Mouse (Mus musculus): ENCODE results near the gene Gm20696. TPM values are rescaled to one million over a fixed set of nuclear protein-coding genes. Genes with fewer than 3 reads are reported as not detected.

Gene Gm20696
- polyA plus RNA-seq, 1 experiment from 2014 or later = 3.0 TPM

GRCm38 (mm10) chr6:99691666-99692205 is 25.1 kb upstream of the Gm20696 start:
- 7% methylated on average over 25 of the region's 25 CpGs for WGBS

GRCm38 (mm10) chr6:99688513-99688912 is 21.9 kb upstream of the Gm20696 start:
- H3K9ac ChIP-seq (replicated peaks; ENCODE audit: low read depth, low read length) = no peak overlapping the region
- WGBS = 90% methylated on average over 6 of the region's 6 CpGs
- no peaks in the 10 kb centered on the region for H3K36me3 ChIP-seq (ENCODE audit: control insufficient read depth, insufficient read depth, low read length)
- no peak for ATAC-seq (ENCODE audit: low read depth)
- H3K27me3 ChIP-seq (ENCODE audit: control insufficient read depth, insufficient read depth, low read length) = peaks cover 6% of the 10 kb centered on the region
- no peak overlapping the region for H3K4me2 ChIP-seq (ENCODE audit: low read depth, low read length)
- H3K27ac ChIP-seq (ENCODE audit: low read depth, low read length) = no peak overlapping the region
- H3K4me3 ChIP-seq (ENCODE audit: low read depth, low read length) = no peak overlapping the region
- H3K4me1 ChIP-seq (ENCODE audit: control insufficient read depth, insufficient read depth, low read length) = peaks cover 10% of the 10 kb centered on the region; the same call in 1 of the 2 replicates
- no peaks in the 10 kb centered on the region for H3K9me3 ChIP-seq (ENCODE audit: control insufficient read depth, low read length)

More at GRCm38 (mm10) chr6:99691666-99692205, 25.1 kb upstream of the Gm20696 start:
- peaks cover 18% of the 10 kb centered on the region; the same call in 1 of the 2 replicates for H3K4me1 ChIP-seq (ENCODE audit: control insufficient read depth, insufficient read depth, low read length)
- peak overlapping the region; percentile 94 for H3K9ac ChIP-seq (replicated peaks; ENCODE audit: low read depth, low read length)
- ATAC-seq (ENCODE audit: low read depth) = peak; percentile 15; the same call in 1 of the 2 replicates
- peak overlapping the region; percentile 89 for H3K27ac ChIP-seq (ENCODE audit: low read depth, low read length)
- H3K9me3 ChIP-seq (ENCODE audit: control insufficient read depth, low read length) = no peaks in the 10 kb centered on the region
- H3K4me2 ChIP-seq (ENCODE audit: low read depth, low read length) = peak overlapping the region; percentile 87
- H3K4me3 ChIP-seq (ENCODE audit: low read depth, low read length) = peak overlapping the region; percentile 74
- no peaks in the 10 kb centered on the region for H3K36me3 ChIP-seq (ENCODE audit: control insufficient read depth, insufficient read depth, low read length)
- peaks cover 15% of the 10 kb centered on the region for H3K27me3 ChIP-seq (ENCODE audit: control insufficient read depth, insufficient read depth, low read length)

GRCm38 (mm10) chr6:99684899-99685298 is 18.3 kb upstream of the Gm20696 start:
- 55% methylated on average over 5 of the region's 5 CpGs for WGBS
- Histone ChIP-seq H3K27ac (ENCODE audit: low read depth, low read length) (no peak overlapping the region), H3K4me2 (ENCODE audit: low read depth, low read length) (no peak overlapping the region), H3K4me3 (ENCODE audit: low read depth, low read length) (no peak overlapping the region), H3K9me3 (ENCODE audit: control insufficient read depth, low read length) (no peaks in the 10 kb centered on the region), H3K9ac (replicated peaks; ENCODE audit: low read depth, low read length) (no peak overlapping the region), H3K36me3 (ENCODE audit: control insufficient read depth, insufficient read depth, low read length) (no peaks in the 10 kb centered on the region), H3K27me3 (ENCODE audit: control insufficient read depth, insufficient read depth, low read length) (no peaks in the 10 kb centered on the region), H3K4me1 (ENCODE audit: control insufficient read depth, insufficient read depth, low read length) (no peaks in the 10 kb centered on the region)
- no peak for ATAC-seq (ENCODE audit: low read depth)

- Histone ChIP-seq H3K4me2 (ENCODE audit: low read depth, low read length) (no peak overlapping the region), H3K27ac (ENCODE audit: low read depth, low read length) (no peak overlapping the region), H3K27me3 (ENCODE audit: control insufficient read depth, insufficient read depth, low read length) (no peaks in the 10 kb centered on the region), H3K9ac (replicated peaks; ENCODE audit: low read depth, low read length) (no peak overlapping the region), H3K4me3 (ENCODE audit: low read depth, low read length) (no peak overlapping the region), H3K4me1 (ENCODE audit: control insufficient read depth, insufficient read depth, low read length) (no peaks in the 10 kb centered on the region), H3K9me3 (ENCODE audit: control insufficient read depth, low read length) (no peaks in the 10 kb centered on the region), H3K36me3 (ENCODE audit: control insufficient read depth, insufficient read depth, low read length) (no peaks in the 10 kb centered on the region)
- WGBS = 89% methylated on average over 5 of the region's 5 CpGs
- no peak for ATAC-seq (ENCODE audit: low read depth)
Measured at GRCm38 (mm10) chr6:99683974-99684373, 17.4 kb upstream of the Gm20696 start.

GRCm38 (mm10) chr6:99678108-99678507 is 11.5 kb upstream of the Gm20696 start:
- no peaks in the 10 kb centered on the region for H3K36me3 ChIP-seq (ENCODE audit: control insufficient read depth, insufficient read depth, low read length)
- WGBS = 60% methylated on average over 11 of the region's 11 CpGs
- no peak overlapping the region for H3K4me3 ChIP-seq (ENCODE audit: low read depth, low read length)
- ATAC-seq (ENCODE audit: low read depth) = no peak
- no peaks in the 10 kb centered on the region for H3K4me1 ChIP-seq (ENCODE audit: control insufficient read depth, insufficient read depth, low read length)
- H3K9me3 ChIP-seq (ENCODE audit: control insufficient read depth, low read length) = no peaks in the 10 kb centered on the region
- H3K27ac ChIP-seq (ENCODE audit: low read depth, low read length) = no peak overlapping the region
- no peak overlapping the region for H3K9ac ChIP-seq (replicated peaks; ENCODE audit: low read depth, low read length)
- no peaks in the 10 kb centered on the region for H3K27me3 ChIP-seq (ENCODE audit: control insufficient read depth, insufficient read depth, low read length)
- H3K4me2 ChIP-seq (ENCODE audit: low read depth, low read length) = no peak overlapping the region

GRCm38 (mm10) chr6:99677325-99677724 is 10.7 kb upstream of the Gm20696 start:
- H3K36me3 ChIP-seq (ENCODE audit: control insufficient read depth, insufficient read depth, low read length) = no peaks in the 10 kb centered on the region
- H3K4me2 ChIP-seq (ENCODE audit: low read depth, low read length) = no peak overlapping the region
- no peaks in the 10 kb centered on the region for H3K9me3 ChIP-seq (ENCODE audit: control insufficient read depth, low read length)
- H3K4me3 ChIP-seq (ENCODE audit: low read depth, low read length) = no peak overlapping the region
- no peak overlapping the region for H3K27ac ChIP-seq (ENCODE audit: low read depth, low read length)
- no peak overlapping the region for H3K9ac ChIP-seq (replicated peaks; ENCODE audit: low read depth, low read length)
- ATAC-seq (ENCODE audit: low read depth) = no peak
- H3K4me1 ChIP-seq (ENCODE audit: control insufficient read depth, insufficient read depth, low read length) = no peaks in the 10 kb centered on the region
- no peaks in the 10 kb centered on the region for H3K27me3 ChIP-seq (ENCODE audit: control insufficient read depth, insufficient read depth, low read length)
- 91% methylated on average over 8 of the region's 8 CpGs for WGBS

GRCm38 (mm10) chr6:99674482-99674881 is 7.9 kb upstream of the Gm20696 start:
- Histone ChIP-seq H3K4me3 (ENCODE audit: low read depth, low read length) (no peak overlapping the region), H3K4me1 (ENCODE audit: control insufficient read depth, insufficient read depth, low read length) (peaks cover 11% of the 10 kb centered on the region; the same call in 1 of the 2 replicates), H3K9ac (replicated peaks; ENCODE audit: low read depth, low read length) (no peak overlapping the region), H3K27ac (ENCODE audit: low read depth, low read length) (no peak overlapping the region), H3K4me2 (ENCODE audit: low read depth, low read length) (no peak overlapping the region), H3K9me3 (ENCODE audit: control insufficient read depth, low read length) (no peaks in the 10 kb centered on the region), H3K36me3 (ENCODE audit: control insufficient read depth, insufficient read depth, low read length) (no peaks in the 10 kb centered on the region), H3K27me3 (ENCODE audit: control insufficient read depth, insufficient read depth, low read length) (no peaks in the 10 kb centered on the region)
- ATAC-seq (ENCODE audit: low read depth) = no peak
- WGBS = 78% methylated on average over 4 of the region's 4 CpGs

- no peak overlapping the region for H3K9ac ChIP-seq (replicated peaks; ENCODE audit: low read depth, low read length)
- H3K36me3 ChIP-seq (ENCODE audit: control insufficient read depth, insufficient read depth, low read length) = no peaks in the 10 kb centered on the region
- H3K27ac ChIP-seq (ENCODE audit: low read depth, low read length) = no peak overlapping the region
- H3K9me3 ChIP-seq (ENCODE audit: control insufficient read depth, low read length) = no peaks in the 10 kb centered on the region
- 64% methylated on average over 3 of the region's 3 CpGs for WGBS
- no peak overlapping the region for H3K4me3 ChIP-seq (ENCODE audit: low read depth, low read length)
- H3K4me1 ChIP-seq (ENCODE audit: control insufficient read depth, insufficient read depth, low read length) = peaks cover 22% of the 10 kb centered on the region; the same call in 1 of the 2 replicates
- no peaks in the 10 kb centered on the region for H3K27me3 ChIP-seq (ENCODE audit: control insufficient read depth, insufficient read depth, low read length)
- H3K4me2 ChIP-seq (ENCODE audit: low read depth, low read length) = no peak overlapping the region
- no peak for ATAC-seq (ENCODE audit: low read depth)
Measured at GRCm38 (mm10) chr6:99671768-99672167, 5.2 kb upstream of the Gm20696 start.

GRCm38 (mm10) chr6:99670481-99671119 is 4.0 kb upstream of the Gm20696 start:
- Histone ChIP-seq H3K27me3 (ENCODE audit: control insufficient read depth, insufficient read depth, low read length) (no peaks in the 10 kb centered on the region), H3K4me1 (ENCODE audit: control insufficient read depth, insufficient read depth, low read length) (peaks cover 22% of the 10 kb centered on the region; the same call in 1 of the 2 replicates), H3K36me3 (ENCODE audit: control insufficient read depth, insufficient read depth, low read length) (no peaks in the 10 kb centered on the region), H3K9me3 (ENCODE audit: control insufficient read depth, low read length) (no peaks in the 10 kb centered on the region), H3K9ac (replicated peaks; ENCODE audit: low read depth, low read length) (no peak overlapping the region), H3K4me2 (ENCODE audit: low read depth, low read length) (no peak overlapping the region; the same call in 1 of the 2 replicates), H3K4me3 (ENCODE audit: low read depth, low read length) (no peak overlapping the region), H3K27ac (ENCODE audit: low read depth, low read length) (peak overlapping the region; percentile 64; the same call in 1 of the 2 replicates)
- ATAC-seq (ENCODE audit: low read depth) = peak; percentile 35; the same call in 1 of the 2 replicates
- 65% methylated on average over 7 of the region's 7 CpGs for WGBS
